Mouse (Mus musculus) bone marrow macrophage, adult 2 months (primary cell): ENCODE results near the gene Eaf2. TPM values are rescaled to one million over a fixed set of nuclear protein-coding genes. Genes with fewer than 3 reads are reported as not detected.

ENCODE experiments used
- H3K27ac ChIP-seq: 2 replicates; pipeline ENCODE4 v1.5.1; 2012; ENCODE audit warnings: low read depth, low read length; ENCODE audit not compliant: insufficient read depth
- H3K4me1 ChIP-seq: 2 replicates; pipeline ENCODE4 v1.6.1; 2012; ENCODE audit warnings: low read length; ENCODE audit not compliant: control insufficient read depth, insufficient read depth
- H3K4me3 ChIP-seq: 2 replicates; pipeline ENCODE4 v1.5.1; 2012; ENCODE audit warnings: mild to moderate bottlenecking, low read length, moderate library complexity; ENCODE audit not compliant: insufficient read depth
- CTCF ChIP-seq: IDR thresholded peaks from 2 replicates; pipeline ENCODE4 v1.5.1; 2012; ENCODE audit warnings: low read depth, mild to moderate bottlenecking, low read length, moderate library complexity
- POLR2A ChIP-seq: IDR thresholded peaks from 2 replicates; pipeline ENCODE4 v1.6.1; 2012; ENCODE audit warnings: mild to moderate bottlenecking, low read depth, low read length, borderline replicate concordance
- polyA plus RNA-seq: library from polyadenylated mRNA; stranded (reverse); fragments of >200 nt; gene quantifications from 2 replicates; pipeline ENCODE4 v1.2.4, GENCODE M21; 2012; ENCODE audit not compliant: missing spikeins, insufficient read depth, insufficient read length

The Eaf2 gene
- 1.3 TPM in 1 of 2 replicates, not detected in the other for polyA plus RNA-seq

GRCm38 (mm10) chr16:36874583-36875275, at the start of gene Eaf2, which contains the start of gene Golgb1:
Gene Eaf2 (minus strand): TSS chr16:36875003.
Gene Golgb1 (plus strand): TSS chr16:36875140.
- peak within 1 kb of the TSS; percentile 71 for H3K27ac ChIP-seq
- peak within 1 kb of the TSS; percentile 89 for H3K4me3 ChIP-seq
- TF ChIP-seq CTCF (no peak), POLR2A (no peak)
- peaks cover 8% of the 10 kb centered on the region for H3K4me1 ChIP-seq

DNA sequence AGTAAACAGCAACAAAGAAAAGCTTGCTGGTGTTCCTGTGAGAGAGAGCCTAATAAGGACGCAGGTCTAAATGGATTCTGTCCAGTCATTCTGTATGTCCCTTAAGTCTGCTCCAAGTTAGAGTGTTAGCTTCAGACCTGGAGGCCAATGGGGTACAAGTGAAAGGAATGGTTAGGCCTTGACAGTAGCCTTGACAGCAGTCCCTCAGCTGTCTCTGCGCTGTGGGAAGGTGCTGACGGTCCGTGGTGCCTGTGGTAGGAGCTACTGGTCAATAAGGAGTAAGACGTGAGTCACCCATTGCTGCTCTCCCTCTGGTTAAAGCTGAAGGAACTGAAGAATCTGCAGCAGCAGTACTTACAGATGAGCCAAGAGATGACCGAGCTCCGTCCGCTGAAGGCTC, 49.5 kb upstream of the Eaf2 start:
- no peak for TF ChIP-seq POLR2A
- TF ChIP-seq CTCF: no peak
- H3K4me1 ChIP-seq: peaks cover 20% of the 10 kb centered on the region
- no peak overlapping the region for H3K4me3 ChIP-seq
- no peak overlapping the region for H3K27ac ChIP-seq

- H3K4me1 ChIP-seq: peaks cover 22% of the 10 kb centered on the region
- TF ChIP-seq POLR2A: no peak
- TF ChIP-seq CTCF: no peak
- H3K4me3 ChIP-seq: no peak overlapping the region
- H3K27ac ChIP-seq: no peak overlapping the region
Measured at GRCm38 (mm10) chr16:36921980-36922379, 47.2 kb upstream of the Eaf2 start.

DNA sequence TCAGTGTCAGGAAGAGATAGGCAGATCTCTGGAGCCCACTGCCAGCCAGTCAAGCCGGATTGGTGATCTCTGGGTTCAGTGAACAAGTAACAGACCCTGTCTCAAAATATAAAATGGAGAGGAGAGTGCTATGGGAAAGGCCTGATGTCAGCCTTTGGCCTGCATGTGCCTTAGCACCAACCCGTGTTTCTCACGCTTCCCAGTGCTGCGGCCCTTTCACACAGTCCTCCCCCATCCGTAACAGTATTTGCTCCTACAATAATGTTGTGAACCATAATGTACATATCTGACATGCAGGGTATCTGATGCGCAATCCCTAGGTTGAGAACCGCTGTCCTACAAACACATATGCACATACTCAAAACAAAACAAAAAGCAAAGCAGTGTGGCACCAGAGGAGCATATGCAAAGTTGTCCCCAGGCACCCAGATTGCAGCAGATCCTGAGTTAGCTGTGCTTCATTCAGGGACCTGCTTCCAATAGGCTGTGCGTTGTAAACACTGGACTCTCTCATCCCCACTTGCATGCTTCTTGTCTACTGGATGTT, 46.3 kb upstream of the Eaf2 start:
- TF ChIP-seq CTCF (no peak), POLR2A (no peak)
- Histone ChIP-seq H3K4me1 (peaks cover 22% of the 10 kb centered on the region), H3K27ac (no peak overlapping the region), H3K4me3 (no peak overlapping the region)

DNA sequence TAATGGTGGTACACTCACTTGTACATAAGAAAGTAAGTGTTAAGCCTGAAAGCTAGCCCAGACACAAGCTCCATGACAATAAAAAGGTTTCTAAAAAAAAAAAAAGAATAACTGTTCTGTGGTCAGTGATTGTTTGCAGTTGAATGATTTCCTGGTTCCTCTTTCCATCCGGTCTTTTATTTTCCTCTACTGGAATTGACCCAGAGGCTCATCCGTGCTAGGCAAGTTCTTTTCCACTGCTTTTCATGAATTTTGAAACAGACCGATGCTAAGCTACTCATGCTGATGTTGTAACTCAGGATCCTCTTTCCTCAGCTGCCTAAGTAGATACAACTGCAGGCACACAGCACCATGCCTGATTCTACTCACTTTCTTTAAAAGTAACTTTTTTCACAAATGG, 45.6 kb upstream of the Eaf2 start:
- H3K27ac ChIP-seq: peak overlapping the region; percentile 35; the same call in 1 of the 2 replicates
- H3K4me3 ChIP-seq: no peak overlapping the region
- peaks cover 22% of the 10 kb centered on the region for H3K4me1 ChIP-seq
- TF ChIP-seq CTCF (no peak), POLR2A (no peak)

GRCm38 (mm10) chr16:36918505-36918904, 43.7 kb upstream of the Eaf2 start:
- Histone ChIP-seq H3K4me3 (no peak overlapping the region), H3K27ac (no peak overlapping the region), H3K4me1 (peaks cover 22% of the 10 kb centered on the region)
- TF ChIP-seq POLR2A: no peak
- TF ChIP-seq CTCF: no peak

GRCm38 (mm10) chr16:36914195-36914594, 39.4 kb upstream of the Eaf2 start:
- TF ChIP-seq CTCF (no peak), POLR2A (no peak)
- Histone ChIP-seq H3K4me1 (peaks cover under 1% of the 10 kb centered on the region), H3K4me3 (no peak overlapping the region), H3K27ac (no peak overlapping the region)

DNA sequence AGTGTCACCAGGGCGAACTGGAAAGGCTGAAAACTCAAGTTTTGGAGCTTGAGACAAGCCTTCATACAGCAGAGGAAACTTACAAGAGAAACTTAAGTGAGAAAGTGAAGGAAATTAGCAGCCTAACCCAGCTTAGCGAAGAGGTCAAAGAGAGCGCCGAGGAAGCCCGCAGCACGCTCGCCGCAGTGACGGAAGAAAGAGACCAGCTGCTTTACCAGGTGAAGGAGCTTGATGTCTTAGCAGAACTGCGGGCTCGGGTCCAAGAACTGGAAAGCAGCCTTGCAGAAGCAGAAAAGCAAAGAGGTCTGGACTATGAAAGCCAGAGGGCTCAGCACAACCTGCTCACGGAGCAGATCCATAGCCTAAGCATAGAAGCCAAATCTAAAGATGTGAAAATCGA, 37.5 kb upstream of the Eaf2 start:
- Histone ChIP-seq H3K4me1 (no peaks in the 10 kb centered on the region), H3K4me3 (no peak overlapping the region), H3K27ac (no peak overlapping the region)
- no peak for TF ChIP-seq POLR2A
- no peak for TF ChIP-seq CTCF

GRCm38 (mm10) chr16:36911909-36912308, 37.1 kb upstream of the Eaf2 start:
- Histone ChIP-seq H3K27ac (no peak overlapping the region), H3K4me3 (no peak overlapping the region), H3K4me1 (no peaks in the 10 kb centered on the region)
- TF ChIP-seq POLR2A (no peak), CTCF (no peak)

DNA sequence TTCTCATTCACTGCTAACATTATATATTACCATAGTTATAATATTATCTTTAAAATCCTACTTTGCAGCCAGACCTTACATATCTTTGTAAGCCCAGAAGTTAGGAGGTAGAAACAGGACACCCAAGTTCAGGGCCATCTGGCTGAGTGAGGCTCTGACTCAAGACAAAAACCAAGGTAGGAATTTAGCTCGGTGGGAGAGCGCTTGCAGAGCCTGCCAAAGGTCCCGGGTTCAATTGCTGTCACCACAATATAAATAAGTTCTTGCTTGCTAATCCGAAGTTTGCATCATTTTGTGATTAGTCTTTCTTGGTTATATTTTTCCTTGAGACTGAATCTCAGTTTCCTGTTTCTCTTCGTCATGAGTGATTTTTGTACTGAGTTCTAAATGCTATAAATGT, 28.4 kb upstream of the Eaf2 start:
- Histone ChIP-seq H3K27ac (no peak overlapping the region), H3K4me1 (no peaks in the 10 kb centered on the region), H3K4me3 (no peak overlapping the region)
- TF ChIP-seq CTCF: no peak
- TF ChIP-seq POLR2A: no peak
